Mouse (Mus musculus): ENCODE results near the gene Nxpe3. TPM values are rescaled to one million over a fixed set of nuclear protein-coding genes. Genes with fewer than 3 reads are reported as not detected.

The Nxpe3 gene
- total and polyA plus RNA-seq, 3 experiments: 2.7 to 4.3 TPM; not detected in 1

DNA sequence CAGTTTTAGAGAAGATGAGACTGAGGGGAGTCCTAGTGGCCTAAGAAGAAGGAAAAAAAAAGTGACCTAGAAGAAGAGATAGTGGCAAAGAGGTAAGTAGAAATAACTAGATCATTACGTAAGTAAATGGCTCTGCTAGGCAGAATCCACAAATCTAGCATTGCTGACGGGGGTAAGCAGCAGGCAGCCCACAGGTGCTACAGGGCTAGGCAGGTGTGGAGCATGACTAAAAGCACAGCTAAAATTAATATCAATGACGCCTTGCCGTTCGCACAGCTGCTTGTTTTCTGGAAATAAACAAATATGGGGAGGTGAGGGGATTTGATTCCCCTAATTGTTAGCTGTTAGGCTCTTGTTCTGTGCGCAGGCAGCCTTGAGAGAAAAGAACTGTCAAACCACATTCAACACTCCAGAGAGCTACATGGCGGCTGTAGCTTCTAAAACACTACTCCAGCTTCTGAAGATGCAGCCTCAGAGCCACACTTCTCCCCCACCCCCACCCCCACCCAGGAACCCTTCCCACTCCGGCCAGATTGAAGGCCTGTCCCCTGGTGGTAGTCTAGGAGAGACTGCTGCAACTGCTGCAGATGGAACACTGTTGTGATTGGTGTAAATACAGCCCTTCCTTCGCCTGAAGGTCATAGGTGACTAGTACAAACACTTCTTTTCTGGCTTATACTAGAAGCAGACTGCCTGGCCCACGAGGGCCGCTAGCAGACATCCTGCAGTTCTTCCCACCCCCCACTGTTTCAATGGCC, 71.5 kb downstream of the Nxpe3 start:
- no peak for DNase-seq (ENCODE audit: low read depth, low spot score)
- peaks cover 2 to 11% of the 10 kb centered on the region in 2 experiments for H3K4me1 ChIP-seq (ENCODE audit: control insufficient read depth in 1 of 2, insufficient read depth in 2 of 2, low read length in 2 of 2)
- no peak overlapping the region for H3K9ac ChIP-seq (ENCODE audit: control insufficient read depth, low read depth, low read length, poor library complexity, severe bottlenecking)
- peaks cover 0 to 12% of the 10 kb centered on the region in 2 experiments; a peak in 2 of 4 replicates for H3K36me3 ChIP-seq (ENCODE audit: control insufficient read depth in 1 of 2, insufficient read depth in 2 of 2, low read length in 2 of 2)
- no peak overlapping the region for H3K4me3 ChIP-seq (ENCODE audit: control insufficient read depth in 1 of 2, insufficient read depth in 1 of 2, low read depth in 2 of 2, low read length in 2 of 2)
- no peak overlapping the region for H3K27ac ChIP-seq (ENCODE audit: control insufficient read depth, low read depth, low read length)
- H3K27me3 ChIP-seq (ENCODE audit: control insufficient read depth in 1 of 2, insufficient read depth in 2 of 2, low read length in 2 of 2): no peaks in the 10 kb centered on the region
- TF ChIP-seq EP300 (IDR thresholded peaks at IDR 0.05; ENCODE audit: low read depth in 1 of 2, low read length in 2 of 2) (no peak), NELFE (IDR thresholded peaks at IDR 0.05; ENCODE audit: low read depth, low read length) (no peak), POLR2AphosphoS5 (IDR thresholded peaks at IDR 0.05; ENCODE audit: borderline replicate concordance, low read depth, low read length) (no peak), ZKSCAN1 (IDR thresholded peaks at IDR 0.05; ENCODE audit: low read depth, low read length) (no peak), CTCF (IDR thresholded peaks at IDR 0.05 in 2 of 3, conservative IDR thresholded peaks at IDR 0.05 in 1 of 3; ENCODE audit: control insufficient read depth in 1 of 3, insufficient read depth in 1 of 3, low read depth in 2 of 3, low read length in 3 of 3, poor library complexity in 1 of 3, severe bottlenecking in 1 of 3) (no peak), MYB (IDR thresholded peaks at IDR 0.05; ENCODE audit: low read depth, low read length) (no peak), NRF1 (IDR thresholded peaks at IDR 0.05; ENCODE audit: insufficient read depth, low read depth, low read length, poor library complexity, severe bottlenecking) (no peak), MYC (IDR thresholded peaks at IDR 0.05; ENCODE audit: low read depth, low read length) (no peak)
- no peaks in the 10 kb centered on the region for H3K9me3 ChIP-seq (replicated peaks; ENCODE audit: insufficient read depth, low read length)
- peaks cover 9% of the 10 kb centered on the region for H3K79me2 ChIP-seq (ENCODE audit: control insufficient read depth, insufficient read depth, low read length, poor library complexity)

DNA sequence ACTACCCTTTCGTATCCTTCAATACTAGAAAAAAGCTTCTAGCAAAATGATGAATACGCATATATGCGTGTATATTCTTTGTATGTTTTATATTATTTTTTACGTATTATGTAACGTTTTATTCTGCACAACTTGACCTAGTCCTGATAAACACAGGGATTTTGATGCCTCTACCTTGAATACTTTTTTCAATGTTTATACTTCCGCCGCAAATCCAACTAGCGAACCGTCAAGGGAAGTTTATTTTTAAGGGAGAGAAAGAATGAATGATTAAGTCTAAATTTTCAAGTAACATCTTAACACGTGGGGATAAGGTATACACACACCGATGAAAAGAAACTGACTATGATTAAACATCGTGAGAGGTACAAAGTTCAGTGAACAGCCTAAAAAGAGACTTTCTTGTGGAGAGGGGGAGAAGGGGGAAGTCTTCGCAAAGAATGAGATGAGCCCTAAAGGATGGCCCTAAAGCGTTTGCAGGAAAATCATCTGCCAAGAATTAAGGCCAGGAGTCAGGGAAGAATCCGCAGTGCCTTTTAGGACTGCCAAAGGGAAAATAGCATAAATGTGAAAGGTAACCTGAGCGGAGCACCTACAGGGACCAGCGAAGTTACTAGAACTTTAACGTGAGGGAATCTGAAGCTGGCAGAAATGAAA, 72.2 kb downstream of the Nxpe3 start:
- no peak for DNase-seq (ENCODE audit: low read depth, low spot score)
- Histone ChIP-seq H3K36me3 (ENCODE audit: control insufficient read depth in 1 of 2, insufficient read depth in 2 of 2, low read length in 2 of 2) (peaks cover 0 to 12% of the 10 kb centered on the region in 2 experiments; a peak in 2 of 4 replicates), H3K4me1 (ENCODE audit: control insufficient read depth in 1 of 2, insufficient read depth in 2 of 2, low read length in 2 of 2) (peaks cover 2 to 11% of the 10 kb centered on the region in 2 experiments), H3K9ac (ENCODE audit: control insufficient read depth, low read depth, low read length, poor library complexity, severe bottlenecking) (peak overlapping the region; percentile 91), H3K4me3 (ENCODE audit: control insufficient read depth in 1 of 2, insufficient read depth in 1 of 2, low read depth in 2 of 2, low read length in 2 of 2) (peak overlapping the region; percentile 99), H3K27me3 (ENCODE audit: control insufficient read depth in 1 of 2, insufficient read depth in 2 of 2, low read length in 2 of 2) (no peaks in the 10 kb centered on the region), H3K27ac (ENCODE audit: control insufficient read depth, low read depth, low read length) (no peak overlapping the region), H3K79me2 (ENCODE audit: control insufficient read depth, insufficient read depth, low read length, poor library complexity) (peaks cover 9% of the 10 kb centered on the region), H3K9me3 (replicated peaks; ENCODE audit: insufficient read depth, low read length) (no peaks in the 10 kb centered on the region)
- TF ChIP-seq MAFK (IDR thresholded peaks at IDR 0.05; ENCODE audit: borderline replicate concordance, low read depth, low read length): no peak

DNA sequence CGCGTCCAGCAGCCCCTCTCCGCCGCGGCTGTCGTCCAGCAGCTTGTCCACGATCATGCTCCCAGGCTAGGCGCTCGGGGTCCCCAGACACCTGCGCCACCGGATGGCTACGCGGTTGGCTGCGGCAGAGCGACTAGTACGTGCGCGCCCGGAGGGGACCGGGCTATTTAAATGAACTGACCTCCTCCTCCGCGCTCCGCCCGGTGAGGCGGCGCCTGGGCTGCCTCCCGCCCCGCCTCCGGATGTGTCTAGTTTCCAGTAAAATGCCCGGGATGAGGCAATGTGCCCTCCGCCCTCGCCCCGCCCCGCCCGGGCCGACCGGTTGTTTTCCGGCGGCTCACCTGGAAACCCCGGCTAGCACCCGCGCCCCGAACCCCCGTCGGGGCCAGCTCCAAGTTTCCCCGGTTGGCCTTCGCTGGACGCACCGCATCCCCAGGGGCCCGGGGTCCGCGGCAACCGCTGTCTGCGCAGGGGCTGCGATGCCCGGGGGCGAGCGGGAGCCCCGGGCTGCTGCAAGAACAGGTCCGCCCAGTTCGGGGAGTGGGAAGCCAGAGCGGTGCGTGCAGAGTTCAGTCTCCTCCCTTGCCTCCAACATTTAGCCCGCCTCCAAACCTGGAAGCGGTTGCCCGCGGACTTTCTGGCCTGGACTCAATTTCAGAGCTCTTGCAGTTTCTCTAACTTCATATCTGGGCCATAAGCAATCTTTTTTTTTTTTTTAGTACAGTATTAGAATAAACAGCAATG, 72.9 kb downstream of the Nxpe3 start:
- Histone ChIP-seq H3K4me3 (ENCODE audit: control insufficient read depth in 1 of 2, insufficient read depth in 1 of 2, low read depth in 2 of 2, low read length in 2 of 2) (peak overlapping the region; percentile 99), H3K27me3 (ENCODE audit: control insufficient read depth in 1 of 2, insufficient read depth in 2 of 2, low read length in 2 of 2) (no peaks in the 10 kb centered on the region), H3K4me1 (ENCODE audit: control insufficient read depth in 1 of 2, insufficient read depth in 2 of 2, low read length in 2 of 2) (peaks cover 2 to 11% of the 10 kb centered on the region in 2 experiments), H3K27ac (ENCODE audit: control insufficient read depth, low read depth, low read length) (peak overlapping the region; percentile 68), H3K79me2 (ENCODE audit: control insufficient read depth, insufficient read depth, low read length, poor library complexity) (peaks cover 9% of the 10 kb centered on the region), H3K9ac (ENCODE audit: control insufficient read depth, low read depth, low read length, poor library complexity, severe bottlenecking) (peak overlapping the region; percentile 91), H3K36me3 (ENCODE audit: control insufficient read depth in 1 of 2, insufficient read depth in 2 of 2, low read length in 2 of 2) (peaks cover 0 to 12% of the 10 kb centered on the region in 2 experiments; a peak in 3 of 4 replicates), H3K9me3 (replicated peaks; ENCODE audit: insufficient read depth, low read length) (no peaks in the 10 kb centered on the region)
- peak; percentile 94 for DNase-seq (ENCODE audit: low read depth, low spot score)
- TF ChIP-seq TCF12 (IDR thresholded peaks at IDR 0.05; ENCODE audit: low read depth, low read length) (peak; percentile 31; the same call in 1 of the 2 replicates), NELFE (IDR thresholded peaks at IDR 0.05; ENCODE audit: low read depth, low read length) (peak; percentile 79), MYB (IDR thresholded peaks at IDR 0.05; ENCODE audit: low read depth, low read length) (no peak), RCOR1 (IDR thresholded peaks at IDR 0.05; ENCODE audit: low read depth, low read length) (no peak), ZMIZ1 (IDR thresholded peaks at IDR 0.05; ENCODE audit: low read depth, low read length) (peak; percentile 80), CHD1 (IDR thresholded peaks at IDR 0.05; ENCODE audit: low read depth, low read length) (no peak), EP300 (IDR thresholded peaks at IDR 0.05; ENCODE audit: low read depth in 1 of 2, low read length in 2 of 2) (0 out of 4 replicates have a peak, but pooled peaks of 1 of the 2 experiments have one; percentile 13), HCFC1 (IDR thresholded peaks at IDR 0.05; ENCODE audit: low read depth, low read length) (peak; percentile 32; the same call in 1 of the 2 replicates), SIN3A (IDR thresholded peaks at IDR 0.05; ENCODE audit: low read length) (peak; percentile 47), MAZ (IDR thresholded peaks at IDR 0.05; ENCODE audit: low read depth, low read length) (peak; percentile 17), MXI1 (IDR thresholded peaks at IDR 0.05; ENCODE audit: low read depth, low read length) (peak; percentile 54), ELF1 (IDR thresholded peaks at IDR 0.05; ENCODE audit: low read depth, low read length) (peak; percentile 40; the same call in 1 of the 2 replicates), BHLHE40 (IDR thresholded peaks at IDR 0.05; ENCODE audit: borderline replicate concordance, low read depth, low read length) (no peak), TBP (IDR thresholded peaks at IDR 0.05; ENCODE audit: low read depth, low read length) (peak; percentile 76), ZNF384 (IDR thresholded peaks at IDR 0.05; ENCODE audit: low read depth, low read length) (peak; percentile 79)
